Mouse (Mus musculus) liver, postnatal 0 days (tissue): ENCODE measurements around the gene Rhbdl3.

Experiments
- CTCF ChIP-seq: sonication (generic); IDR thresholded peaks from 2 replicates; pipeline ENCODE4 v1.5.1; 2016; ENCODE audit warnings: antibody characterized with exemption, low read depth
- EP300 ChIP-seq: IDR thresholded peaks from 2 replicates; pipeline ENCODE4 v1.6.1; 2016; ENCODE audit warnings: antibody characterized with exemption, low read depth, mild to moderate bottlenecking

GRCm38 (mm10) chr11:80303746-80304145, 3.0 kb downstream of the Rhbdl3 start:
- TF ChIP-seq CTCF = peak; percentile 30
- TF ChIP-seq EP300 = no peak
